ENCODE assay signal across 11 mouse cellular contexts in the genomic region with DNA sequence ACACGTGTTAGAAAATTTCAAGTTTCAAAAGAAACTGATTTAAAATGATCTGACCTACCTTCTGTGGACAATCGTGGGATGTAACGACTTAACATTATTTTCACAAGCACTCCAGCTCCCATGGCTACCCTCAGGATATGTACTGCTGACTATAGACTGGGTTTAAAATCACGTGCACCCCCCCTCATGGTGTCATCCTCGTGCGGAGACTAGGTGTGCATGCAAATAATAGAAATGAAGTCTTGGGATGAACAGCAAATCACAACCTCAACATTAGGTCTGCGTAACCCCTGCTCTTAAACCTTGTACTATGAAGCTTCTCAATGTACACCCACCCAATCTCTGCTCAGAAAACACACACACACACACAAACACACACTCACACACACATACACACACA. TPM values are rescaled to one million over a fixed set of nuclear protein-coding genes. Genes with fewer than 3 reads are reported as not detected.
DNase-seq lines count a peak whose midpoint lies in the region; ATAC-seq lines count a peak whose summit lies in the region.
"Had no signal": no experiment of that assay in that cellular context is flagged by ENCODE, and none has a peak within 500 bp of the region (broad histone marks: within the 10 kb centered on the region; RNA-seq: fewer than 3 reads in every experiment).

No protein-coding gene starts in this region.

- H3K4me2 ChIP-seq in heart, embryonic 15.5 days: 0 out of 2 replicates have a peak overlapping the region, but pooled peaks have one; percentile 93
- peak overlapping the region; percentile 66 for H3K4me2 ChIP-seq in forebrain, embryonic 14.5 days (ENCODE audit: low read length)
- H3K4me2 ChIP-seq in midbrain, embryonic 16.5 days (ENCODE audit: low read length): peak overlapping the region; percentile 79
- H3K4me2 ChIP-seq: liver, embryonic 11.5 days; lung, embryonic 15.5 days had no signal

- peaks cover 27% of the 10 kb centered on the region for H3K4me1 ChIP-seq in heart, embryonic 15.5 days (replicated peaks)
- H3K4me1 ChIP-seq in forebrain, embryonic 14.5 days (ENCODE audit: control insufficient read depth, insufficient read depth, low read length): peaks cover 17% of the 10 kb centered on the region; the same call in 1 of the 2 replicates
- H3K4me1 ChIP-seq in midbrain, embryonic 16.5 days (ENCODE audit: control insufficient read depth, insufficient read depth, low read length): peaks cover 12% of the 10 kb centered on the region

- no peak overlapping the region for H3K4me3 ChIP-seq in heart, embryonic 15.5 days
- H3K4me3 ChIP-seq in forebrain, embryonic 14.5 days (ENCODE audit: low read depth, low read length): no peak overlapping the region
- H3K4me3 ChIP-seq in midbrain, embryonic 16.5 days (ENCODE audit: low read depth, low read length): no peak overlapping the region
- H3K4me3 ChIP-seq: lung, embryonic 15.5 days had no signal

- no peaks in the 10 kb centered on the region for H3K9me3 ChIP-seq in heart, embryonic 15.5 days (replicated peaks)
- H3K9me3 ChIP-seq in forebrain, embryonic 14.5 days (replicated peaks; ENCODE audit: control insufficient read depth, low read length): no peaks in the 10 kb centered on the region
- H3K9me3 ChIP-seq in midbrain, embryonic 16.5 days (replicated peaks; ENCODE audit: control insufficient read depth, low read length, poor library complexity, severe bottlenecking): no peaks in the 10 kb centered on the region
- H3K9me3 ChIP-seq: lung, embryonic 15.5 days had no signal

- 74% methylated on average over 7 of the region's 7 CpGs for WGBS in heart, embryonic 15.5 days
- 68% methylated on average over 7 of the region's 7 CpGs for WGBS in forebrain, embryonic 14.5 days
- 76% methylated on average over 7 of the region's 7 CpGs for WGBS in midbrain, embryonic 16.5 days

- 0 out of 2 replicates have a peak, but pooled peaks cover 3% of the 10 kb centered on the region for H3K27me3 ChIP-seq in heart, embryonic 15.5 days
- H3K27me3 ChIP-seq in forebrain, embryonic 14.5 days (replicated peaks; ENCODE audit: control insufficient read depth, insufficient read depth, low read length): 0 out of 2 replicates have a peak, but pooled peaks cover 2% of the 10 kb centered on the region
- H3K27me3 ChIP-seq in midbrain, embryonic 16.5 days (ENCODE audit: control insufficient read depth, insufficient read depth, low read depth, low read length): no peaks in the 10 kb centered on the region

- no peaks in the 10 kb centered on the region for H3K36me3 ChIP-seq in heart, embryonic 15.5 days
- no peaks in the 10 kb centered on the region for H3K36me3 ChIP-seq in forebrain, embryonic 14.5 days (ENCODE audit: control insufficient read depth, insufficient read depth, low read length)
- no peaks in the 10 kb centered on the region for H3K36me3 ChIP-seq in midbrain, embryonic 16.5 days (ENCODE audit: control insufficient read depth, insufficient read depth, low read length)
- H3K36me3 ChIP-seq: lung, embryonic 15.5 days had no signal

- no peak for ATAC-seq in heart, embryonic 15.5 days (replicated peaks; ENCODE audit: insufficient number of reproducible peaks, insufficient read depth, low FRiP score, low read depth)
- no peak for ATAC-seq in forebrain, embryonic 14.5 days
- no peak for ATAC-seq in midbrain, embryonic 16.5 days

- no peak overlapping the region for H3K27ac ChIP-seq in heart, embryonic 15.5 days
- H3K27ac ChIP-seq in forebrain, embryonic 14.5 days (ENCODE audit: low read depth, low read length): no peak overlapping the region
- H3K27ac ChIP-seq in midbrain, embryonic 16.5 days (ENCODE audit: low read length): no peak overlapping the region
- H3K27ac ChIP-seq: lung, embryonic 15.5 days had no signal

- intact Hi-C loops in left cerebral cortex, postnatal 4 days (cut with DNase I): loop anchor here (2.0 to 5.0 kb wide), 2 partner anchors 239 to 263 kb away; no protein-coding TSS in a partner anchor

- peak; percentile 30 for DNase-seq in cerebellum, adult 9-10 months
- no peak for DNase-seq in cerebellum, postnatal 36 days
- DNase-seq in heart, adult 8-10 months (ENCODE audit: low spot score): no peak
- no peak for DNase-seq in forebrain, embryonic 14.5 days (ENCODE audit: low spot score)
- DNase-seq in thymus, postnatal 0 days (ENCODE audit: low spot score): no peak
- no peak for DNase-seq in left cerebral cortex, postnatal 4 days

- H3K9ac ChIP-seq in heart, embryonic 15.5 days: no peak overlapping the region
- no peak overlapping the region for H3K9ac ChIP-seq in forebrain, embryonic 14.5 days (ENCODE audit: low read length)
- H3K9ac ChIP-seq in midbrain, embryonic 16.5 days (ENCODE audit: low read depth, low read length): no peak overlapping the region
- H3K9ac ChIP-seq: lung, embryonic 15.5 days had no signal

RNA-seq across cellular contexts. Expression of a gene that starts 3.4 kb away (rescaled TPM):
- 42.7 and 50.8 TPM in 2 replicates for polyA plus RNA-seq in heart, embryonic 15.5 days (2015; fragmentation: Nextera tagmentation; extraction: Ambion mirVana)
- 1 to 10 TPM; 3.7 to 4.7 (median 4.4) TPM for total RNA-seq in heart, adult 8-10 months (2022)
- polyA plus RNA-seq in forebrain, embryonic 14.5 days (2014; fragmentation: Nextera tagmentation; extraction: Ambion mirVana): 41.5 and 62.0 TPM in 2 replicates
- 28.9 and 29.6 TPM in 2 replicates for polyA plus RNA-seq in midbrain, embryonic 16.5 days (2015; fragmentation: Nextera tagmentation; extraction: Ambion mirVana)
- 11.3 and 11.9 TPM in 2 replicates for polyA plus RNA-seq in thymus, postnatal 0 days (2015; fragmentation: Nextera tagmentation; extraction: Ambion mirVana)
- 10 to 100 TPM; 58.4 to 59.7 TPM for total RNA-seq in left cerebral cortex, postnatal 4 days (2021)
- total RNA-seq: gastrocnemius, postnatal 36 days had no signal
